Mouse (Mus musculus) G1E (cell line): ENCODE measurements around the gene Atp10a.

Source experiments
- CTCF ChIP-seq: IDR thresholded peaks from 2 replicates; pipeline ENCODE4 v1.5.1; 2012; ENCODE audit warnings: low read depth, low read length, inconsistent platforms, mixed read lengths
- GATA1 ChIP-seq: IDR thresholded peaks from 2 replicates; pipeline ENCODE4 v1.6.1; 2012; ENCODE audit warnings: borderline replicate concordance, low read length, inconsistent platforms, mixed read lengths
- GATA2 ChIP-seq: IDR thresholded peaks from 2 replicates; pipeline ENCODE4 v1.6.1; 2012; ENCODE audit warnings: low read depth, low read length, inconsistent platforms, borderline replicate concordance
- TAL1 ChIP-seq: conservative IDR thresholded peaks from 2 replicates; pipeline ENCODE4 v1.6.1; 2012; ENCODE audit warnings: low read depth, low read length, inconsistent platforms, mixed read lengths

DNA sequence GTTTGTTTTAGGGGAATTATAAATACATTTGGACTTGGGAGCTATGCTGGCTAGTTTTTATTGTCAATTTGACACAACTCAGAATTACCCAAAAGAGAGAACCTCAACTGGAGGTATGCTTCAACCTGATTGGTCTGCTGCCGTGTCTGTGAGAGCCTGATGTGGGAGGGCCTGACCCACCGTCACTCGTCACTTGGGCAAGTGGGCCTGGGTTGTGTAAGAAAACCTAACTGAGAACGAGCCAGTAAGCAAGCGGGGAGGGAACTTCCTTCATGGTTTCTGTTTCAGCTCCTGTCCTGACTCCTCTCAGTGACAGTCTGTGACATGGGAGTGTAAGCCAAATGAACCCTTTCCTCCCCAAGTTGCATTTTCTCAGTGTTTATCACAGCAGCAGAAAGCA, 30.6 kb downstream of the Atp10a start:
- no peak for TF ChIP-seq CTCF
- no peak for TF ChIP-seq TAL1
- TF ChIP-seq GATA2: no peak
- no peak for TF ChIP-seq GATA1
